Mouse (Mus musculus): ENCODE data around the gene Hcn4.

The Hcn4 gene

GRCm38 (mm10) chr9:58823139-58823917 is at the start of gene Hcn4:
Hcn4 (plus strand) TSS chr9:58823412.
- peak; percentile 36; the same call in 1 of the 2 replicates for ATAC-seq (ENCODE audit: insufficient number of reproducible peaks, low FRiP score, low TSS enrichment)

GRCm38 (mm10) chr9:58774761-58775160 is 48.5 kb upstream of the Hcn4 start:
- no peak for ATAC-seq (ENCODE audit: insufficient number of reproducible peaks, low FRiP score, low TSS enrichment)

- ATAC-seq (ENCODE audit: insufficient number of reproducible peaks, low FRiP score, low TSS enrichment), result no peak
Measured at GRCm38 (mm10) chr9:58775363-58775762, 47.8 kb upstream of the Hcn4 start.

GRCm38 (mm10) chr9:58789476-58789875 is 33.7 kb upstream of the Hcn4 start:
- no peak for ATAC-seq (ENCODE audit: insufficient number of reproducible peaks, low FRiP score, low TSS enrichment)

- no peak for ATAC-seq (ENCODE audit: insufficient number of reproducible peaks, low FRiP score, low TSS enrichment)
Measured at GRCm38 (mm10) chr9:58798155-58798554, 25.1 kb upstream of the Hcn4 start.

GRCm38 (mm10) chr9:58801441-58801840 is 21.8 kb upstream of the Hcn4 start:
- ATAC-seq (ENCODE audit: insufficient number of reproducible peaks, low FRiP score, low TSS enrichment), result no peak

GRCm38 (mm10) chr9:58802294-58802693 is 20.9 kb upstream of the Hcn4 start:
- ATAC-seq (ENCODE audit: insufficient number of reproducible peaks, low FRiP score, low TSS enrichment), result no peak

GRCm38 (mm10) chr9:58802802-58803201 is 20.4 kb upstream of the Hcn4 start:
- ATAC-seq (ENCODE audit: insufficient number of reproducible peaks, low FRiP score, low TSS enrichment), result no peak

GRCm38 (mm10) chr9:58805601-58806318 is 17.5 kb upstream of the Hcn4 start:
- ATAC-seq (ENCODE audit: insufficient number of reproducible peaks, low FRiP score, low TSS enrichment), result no peak

GRCm38 (mm10) chr9:58811171-58811570 is 12.0 kb upstream of the Hcn4 start:
- ATAC-seq (ENCODE audit: insufficient number of reproducible peaks, low FRiP score, low TSS enrichment), result no peak

GRCm38 (mm10) chr9:58815552-58816260 is 7.5 kb upstream of the Hcn4 start:
- no peak for ATAC-seq (ENCODE audit: insufficient number of reproducible peaks, low FRiP score, low TSS enrichment)

GRCm38 (mm10) chr9:58816458-58816857 is 6.8 kb upstream of the Hcn4 start:
- no peak for ATAC-seq (ENCODE audit: insufficient number of reproducible peaks, low FRiP score, low TSS enrichment)

GRCm38 (mm10) chr9:58817676-58818075 is 5.5 kb upstream of the Hcn4 start:
- no peak for ATAC-seq (ENCODE audit: insufficient number of reproducible peaks, low FRiP score, low TSS enrichment)

GRCm38 (mm10) chr9:58822431-58823091 is 651 bp upstream of the Hcn4 start:
- peak; percentile 47; the same call in 1 of the 2 replicates for ATAC-seq (ENCODE audit: insufficient number of reproducible peaks, low FRiP score, low TSS enrichment)

- no peak for ATAC-seq (ENCODE audit: insufficient number of reproducible peaks, low FRiP score, low TSS enrichment)
Measured at GRCm38 (mm10) chr9:58823918-58824215, 655 bp downstream of the Hcn4 start.

- no peak for ATAC-seq (ENCODE audit: insufficient number of reproducible peaks, low FRiP score, low TSS enrichment)
Measured at GRCm38 (mm10) chr9:58829627-58830026, 6.4 kb downstream of the Hcn4 start.

GRCm38 (mm10) chr9:58832939-58833338 is 9.7 kb downstream of the Hcn4 start:
- ATAC-seq (ENCODE audit: insufficient number of reproducible peaks, low FRiP score, low TSS enrichment), result no peak

- ATAC-seq (ENCODE audit: insufficient number of reproducible peaks, low FRiP score, low TSS enrichment), result no peak
Measured at GRCm38 (mm10) chr9:58837174-58837573, 14.0 kb downstream of the Hcn4 start.

- no peak for ATAC-seq (ENCODE audit: insufficient number of reproducible peaks, low FRiP score, low TSS enrichment)
Measured at GRCm38 (mm10) chr9:58838504-58838903, 15.3 kb downstream of the Hcn4 start.

- no peak for ATAC-seq (ENCODE audit: insufficient number of reproducible peaks, low FRiP score, low TSS enrichment)
Measured at GRCm38 (mm10) chr9:58841655-58842054, 18.4 kb downstream of the Hcn4 start.

- ATAC-seq (ENCODE audit: insufficient number of reproducible peaks, low FRiP score, low TSS enrichment), result no peak
Measured at GRCm38 (mm10) chr9:58844597-58844996, 21.4 kb downstream of the Hcn4 start.
